Mouse (Mus musculus): ENCODE measurements around the gene Olig3. TPM values are rescaled to one million over a fixed set of nuclear protein-coding genes. Genes with fewer than 3 reads are reported as not detected.

Gene Olig3
- polyA plus RNA-seq, 1 experiment from 2014 or later: not detected

GRCm38 (mm10) chr10:19362861-19363260 lies 6.5 kb downstream of the Olig3 start:
- Histone ChIP-seq H3K27ac (replicated peaks) (no peak overlapping the region), H3K9me3 (ENCODE audit: control insufficient read depth, low read length) (no peaks in the 10 kb centered on the region), H3K27me3 (ENCODE audit: control insufficient read depth, insufficient read depth, low read length) (peaks cover 19% of the 10 kb centered on the region; the same call in 1 of the 2 replicates), H3K4me2 (replicated peaks; ENCODE audit: low read depth) (no peak overlapping the region), H3K4me1 (replicated peaks; ENCODE audit: control insufficient read depth, insufficient read depth) (no peaks in the 10 kb centered on the region), H3K36me3 (ENCODE audit: control insufficient read depth, insufficient read depth, low read length) (no peaks in the 10 kb centered on the region), H3K9ac (ENCODE audit: low read length) (no peak overlapping the region), H3K4me3 (ENCODE audit: low read depth, low read length) (no peak overlapping the region)
- DNase-seq (ENCODE audit: low spot score): no peak
- WGBS: 3% methylated on average over 17 of the region's 17 CpGs
- no peak for TF ChIP-seq CTCF (IDR thresholded peaks at IDR 0.05; ENCODE audit: low read depth)
- no peak for TF ChIP-seq EP300 (optimal IDR thresholded peaks at IDR 0.05)
- no peak for ATAC-seq (ENCODE audit: low FRiP score, low TSS enrichment)

GRCm38 (mm10) chr10:19363365-19363764 lies 7.0 kb downstream of the Olig3 start:
- H3K27me3 ChIP-seq (ENCODE audit: control insufficient read depth, insufficient read depth, low read length): peaks cover 19% of the 10 kb centered on the region; the same call in 1 of the 2 replicates

GRCm38 (mm10) chr10:19369143-19369542 lies 12.8 kb downstream of the Olig3 start:
- no peak for DNase-seq (ENCODE audit: low spot score)
- 92% methylated on average over 8 of the region's 9 CpGs for WGBS
- Histone ChIP-seq H3K4me3 (ENCODE audit: low read depth, low read length) (no peak overlapping the region), H3K9me3 (ENCODE audit: control insufficient read depth, low read length) (no peaks in the 10 kb centered on the region), H3K9ac (ENCODE audit: low read length) (no peak overlapping the region), H3K27me3 (ENCODE audit: control insufficient read depth, insufficient read depth, low read length) (no peaks in the 10 kb centered on the region), H3K4me2 (replicated peaks; ENCODE audit: low read depth) (no peak overlapping the region), H3K4me1 (replicated peaks; ENCODE audit: control insufficient read depth, insufficient read depth) (no peaks in the 10 kb centered on the region), H3K27ac (replicated peaks) (no peak overlapping the region), H3K36me3 (ENCODE audit: control insufficient read depth, insufficient read depth, low read length) (no peaks in the 10 kb centered on the region)
- no peak for TF ChIP-seq EP300 (optimal IDR thresholded peaks at IDR 0.05)
- no peak for TF ChIP-seq CTCF (IDR thresholded peaks at IDR 0.05; ENCODE audit: low read depth)
- ATAC-seq (ENCODE audit: low FRiP score, low TSS enrichment): no peak

More at GRCm38 (mm10) chr10:19363365-19363764, 7.0 kb downstream of the Olig3 start:
- Histone ChIP-seq H3K4me1 (replicated peaks; ENCODE audit: control insufficient read depth, insufficient read depth) (no peaks in the 10 kb centered on the region), H3K36me3 (ENCODE audit: control insufficient read depth, insufficient read depth, low read length) (no peaks in the 10 kb centered on the region), H3K4me2 (replicated peaks; ENCODE audit: low read depth) (no peak overlapping the region), H3K9me3 (ENCODE audit: control insufficient read depth, low read length) (no peaks in the 10 kb centered on the region), H3K9ac (ENCODE audit: low read length) (no peak overlapping the region), H3K27ac (replicated peaks) (no peak overlapping the region), H3K4me3 (ENCODE audit: low read depth, low read length) (no peak overlapping the region)
- TF ChIP-seq CTCF (IDR thresholded peaks at IDR 0.05; ENCODE audit: low read depth) (no peak), EP300 (optimal IDR thresholded peaks at IDR 0.05) (no peak)
- DNase-seq (ENCODE audit: low spot score) (no peak), ATAC-seq (ENCODE audit: low FRiP score, low TSS enrichment) (no peak)
- 16% methylated on average over 5 of the region's 5 CpGs for WGBS

GRCm38 (mm10) chr10:19370146-19370545 lies 13.8 kb downstream of the Olig3 start:
- Histone ChIP-seq H3K9ac (ENCODE audit: low read length) (no peak overlapping the region), H3K27me3 (ENCODE audit: control insufficient read depth, insufficient read depth, low read length) (no peaks in the 10 kb centered on the region), H3K4me1 (replicated peaks; ENCODE audit: control insufficient read depth, insufficient read depth) (no peaks in the 10 kb centered on the region), H3K4me3 (ENCODE audit: low read depth, low read length) (no peak overlapping the region), H3K36me3 (ENCODE audit: control insufficient read depth, insufficient read depth, low read length) (no peaks in the 10 kb centered on the region), H3K4me2 (replicated peaks; ENCODE audit: low read depth) (no peak overlapping the region), H3K9me3 (ENCODE audit: control insufficient read depth, low read length) (no peaks in the 10 kb centered on the region), H3K27ac (replicated peaks) (no peak overlapping the region)
- WGBS: 60% methylated on average over 3 of the region's 3 CpGs
- TF ChIP-seq EP300 (optimal IDR thresholded peaks at IDR 0.05) (no peak), CTCF (IDR thresholded peaks at IDR 0.05; ENCODE audit: low read depth) (no peak)
- DNase-seq (ENCODE audit: low spot score): no peak
- ATAC-seq (ENCODE audit: low FRiP score, low TSS enrichment): no peak

GRCm38 (mm10) chr10:19372263-19372662 lies 15.9 kb downstream of the Olig3 start:
- TF ChIP-seq CTCF (IDR thresholded peaks at IDR 0.05; ENCODE audit: low read depth): no peak
- no peak for TF ChIP-seq EP300 (optimal IDR thresholded peaks at IDR 0.05)
- 62% methylated on average over 5 of the region's 5 CpGs for WGBS
- no peak overlapping the region for H3K4me3 ChIP-seq (ENCODE audit: low read depth, low read length)
- H3K4me1 ChIP-seq (replicated peaks; ENCODE audit: control insufficient read depth, insufficient read depth): no peaks in the 10 kb centered on the region
- no peak for DNase-seq (ENCODE audit: low spot score)
- no peak overlapping the region for H3K4me2 ChIP-seq (replicated peaks; ENCODE audit: low read depth)
- H3K27ac ChIP-seq (replicated peaks): no peak overlapping the region
- ATAC-seq (ENCODE audit: low FRiP score, low TSS enrichment): no peak
- H3K27me3 ChIP-seq (ENCODE audit: control insufficient read depth, insufficient read depth, low read length): no peaks in the 10 kb centered on the region
- no peak overlapping the region for H3K9ac ChIP-seq (ENCODE audit: low read length)
- no peaks in the 10 kb centered on the region for H3K36me3 ChIP-seq (ENCODE audit: control insufficient read depth, insufficient read depth, low read length)
- H3K9me3 ChIP-seq (ENCODE audit: control insufficient read depth, low read length): no peaks in the 10 kb centered on the region

- ATAC-seq (ENCODE audit: low FRiP score, low TSS enrichment) (no peak), DNase-seq (ENCODE audit: low spot score) (no peak)
- Histone ChIP-seq H3K9me3 (ENCODE audit: control insufficient read depth, low read length) (no peaks in the 10 kb centered on the region), H3K4me1 (replicated peaks; ENCODE audit: control insufficient read depth, insufficient read depth) (no peaks in the 10 kb centered on the region), H3K27ac (replicated peaks) (no peak overlapping the region), H3K27me3 (ENCODE audit: control insufficient read depth, insufficient read depth, low read length) (no peaks in the 10 kb centered on the region), H3K4me2 (replicated peaks; ENCODE audit: low read depth) (no peak overlapping the region), H3K36me3 (ENCODE audit: control insufficient read depth, insufficient read depth, low read length) (no peaks in the 10 kb centered on the region), H3K9ac (ENCODE audit: low read length) (no peak overlapping the region), H3K4me3 (ENCODE audit: low read depth, low read length) (no peak overlapping the region)
- 70% methylated on average over 7 of the region's 7 CpGs for WGBS
- TF ChIP-seq CTCF (IDR thresholded peaks at IDR 0.05; ENCODE audit: low read depth) (no peak), EP300 (optimal IDR thresholded peaks at IDR 0.05) (no peak)
Measured at GRCm38 (mm10) chr10:19373797-19374196, 17.5 kb downstream of the Olig3 start.
